Mouse (Mus musculus): Measurements from ENCODE around the gene Pld1.

Gene Pld1

GRCm38 (mm10) chr3:27938381-27939323, at the start of gene Pld1:
Gene Pld1 (plus strand): TSS chr3:27938695.
- CTCF ChIA-PET: interaction anchor here in 1 of 4 experiments (0.6 to 1.1 kb wide), 3 partner anchors 229 to 1082 kb away, joined by 3 to 6 read pairs (median 4); no protein-coding TSS in a partner anchor
- POLR2A ChIA-PET: interaction anchor here (0.5 to 1.8 kb wide), 12 partner anchors 8 to 882 kb away, joined by 3 to 11 read pairs (median 4); partner anchors contain the start of gene Fndc3b (in 1 of the 4)

GRCm38 (mm10) chr3:27896318-27896892, 42.1 kb upstream of the Pld1 start, which contains the start of gene Tmem212:
Gene Tmem212 (minus strand): TSS chr3:27896368.
- ChIA-PET CTCF (no interaction called here), POLR2A (no interaction called here)

GRCm38 (mm10) chr3:27898178-27898577, 40.3 kb upstream of the Pld1 start:
- ChIA-PET POLR2A (no interaction called here), CTCF (interaction anchor here in 1 of 4 experiments (0.5 kb wide), 1 partner anchor 299 kb away, joined by 3 read pairs; no protein-coding TSS in a partner anchor)

- POLR2A ChIA-PET: interaction anchor here in 1 of 4 experiments (0.6 kb wide), 1 partner anchor 36 kb away, joined by 11 read pairs; no protein-coding TSS in a partner anchor
- CTCF ChIA-PET: no interaction called here
These were observed 39.3 kb upstream of the Pld1 start for GRCm38 (mm10) chr3:27899012-27899726.

- ChIA-PET POLR2A (interaction anchor here in 2 of 4 experiments (0.6 to 1.0 kb wide), 2 partner anchors 82 to 125 kb away, joined by 3 to 5 read pairs; no protein-coding TSS in a partner anchor), CTCF (interaction anchor here in 2 of 4 experiments (0.7 to 1.5 kb wide), 9 partner anchors 9 to 844 kb away, joined by 3 to 5 read pairs (median 3); no protein-coding TSS in a partner anchor)
These were observed 36.6 kb upstream of the Pld1 start for GRCm38 (mm10) chr3:27901846-27902245.

GRCm38 (mm10) chr3:27904659-27905330, 33.7 kb upstream of the Pld1 start:
- ChIA-PET CTCF (interaction anchor here in 1 of 4 experiments (0.5 kb wide), 1 partner anchor 844 kb away, joined by 3 read pairs; no protein-coding TSS in a partner anchor), POLR2A (interaction anchor here in 1 of 4 experiments (0.9 to 1.0 kb wide), 2 partner anchors 10 to 845 kb away, joined by 3 read pairs; no protein-coding TSS in a partner anchor)

- POLR2A ChIA-PET: interaction anchor here in 1 of 4 experiments (0.6 kb wide), 1 partner anchor 129 kb away, joined by 3 read pairs; no protein-coding TSS in a partner anchor
- CTCF ChIA-PET: no interaction called here
These were observed 31.8 kb upstream of the Pld1 start for GRCm38 (mm10) chr3:27906647-27907209.

- POLR2A ChIA-PET: no interaction called here
- CTCF ChIA-PET: no interaction called here
These were observed 31.2 kb upstream of the Pld1 start for GRCm38 (mm10) chr3:27907301-27907700.

- POLR2A ChIA-PET: interaction anchor here in 1 of 4 experiments (0.7 kb wide), 1 partner anchor 320 kb away, joined by 3 read pairs; no protein-coding TSS in a partner anchor
- CTCF ChIA-PET: interaction anchor here in 3 of 4 experiments (0.6 kb wide), 3 partner anchors 25 to 466 kb away, joined by 3 to 5 read pairs (median 4); no protein-coding TSS in a partner anchor
These were observed 30.2 kb upstream of the Pld1 start for GRCm38 (mm10) chr3:27908316-27908715.

GRCm38 (mm10) chr3:27909016-27909415, 29.5 kb upstream of the Pld1 start:
- POLR2A ChIA-PET: interaction anchor here in 1 of 4 experiments (0.6 to 1.0 kb wide), 4 partner anchors 135 to 722 kb away, joined by 3 to 6 read pairs (median 4); partner anchors contain the start of gene Fndc3b
- CTCF ChIA-PET: interaction anchor here in 2 of 4 experiments (0.6 to 0.7 kb wide), 2 partner anchors 26 to 188 kb away, joined by 3 to 4 read pairs; no protein-coding TSS in a partner anchor

GRCm38 (mm10) chr3:27918656-27919436, 19.6 kb upstream of the Pld1 start:
- ChIA-PET CTCF (no interaction called here), POLR2A (interaction anchor here in 1 of 4 experiments (0.6 kb wide), 1 partner anchor 639 kb away, joined by 3 read pairs; no protein-coding TSS in a partner anchor)

- CTCF ChIA-PET: interaction anchor here in 1 of 4 experiments (0.7 to 1.5 kb wide), 3 partner anchors 19 to 576 kb away, joined by 3 read pairs; no protein-coding TSS in a partner anchor
- POLR2A ChIA-PET: interaction anchor here (0.6 to 1.2 kb wide), 6 partner anchors 14 to 231 kb away, joined by 3 to 4 read pairs (median 3); no protein-coding TSS in a partner anchor
These were observed 17.1 kb upstream of the Pld1 start for GRCm38 (mm10) chr3:27921268-27922020.

- ChIA-PET POLR2A (interaction anchor here in 1 of 4 experiments (0.6 kb wide), 1 partner anchor 112 kb away, joined by 4 read pairs; no protein-coding TSS in a partner anchor), CTCF (no interaction called here)
These were observed 14.5 kb upstream of the Pld1 start for GRCm38 (mm10) chr3:27924037-27924436.

- ChIA-PET POLR2A (interaction anchor here in 1 of 4 experiments (0.6 to 1.4 kb wide), 2 partner anchors 10 to 302 kb away, joined by 3 to 4 read pairs; no protein-coding TSS in a partner anchor), CTCF (no interaction called here)
These were observed 9.3 kb upstream of the Pld1 start for GRCm38 (mm10) chr3:27929219-27929618.

GRCm38 (mm10) chr3:27932391-27932790, 6.1 kb upstream of the Pld1 start:
- ChIA-PET CTCF (interaction anchor here in 2 of 4 experiments (1.0 to 1.4 kb wide), 2 partner anchors 9 to 19 kb away, joined by 3 read pairs; no protein-coding TSS in a partner anchor), POLR2A (no interaction called here)

GRCm38 (mm10) chr3:27935644-27936043, 2.9 kb upstream of the Pld1 start:
- ChIA-PET POLR2A (interaction anchor here (0.6 to 1.8 kb wide), 17 partner anchors 12 to 394 kb away, joined by 3 to 11 read pairs (median 3); no protein-coding TSS in a partner anchor), CTCF (interaction anchor here in 3 of 4 experiments (0.9 to 1.0 kb wide), 3 partner anchors 34 to 173 kb away, joined by 3 to 9 read pairs (median 3); no protein-coding TSS in a partner anchor)
